Mouse (Mus musculus) ES-E14 (cell line): ENCODE results near the gene Cmpk1. TPM values are rescaled to one million over a fixed set of nuclear protein-coding genes. Genes with fewer than 3 reads are reported as not detected.
A peak's percentile ranks its signal among the peaks of the same experiment; 100 is the strongest.

Experiments used
- DNase-seq: peaks from one replicate; pipeline ENCODE4 v3.0.0-alpha.2; 2013; ENCODE audit warnings: low read depth, low spot score
- H3K27ac ChIP-seq: 2 replicates; pipeline ENCODE4 v1.5.1; 2012; ENCODE audit warnings: low read depth, mild to moderate bottlenecking, low read length, moderate library complexity, mixed read lengths; ENCODE audit not compliant: poor library complexity, insufficient read depth, severe bottlenecking
- H3K36me3 ChIP-seq: 2 replicates; pipeline ENCODE4 v1.6.1; 2012; ENCODE audit warnings: mild to moderate bottlenecking, low read length, moderate library complexity, mixed read lengths; ENCODE audit not compliant: control insufficient read depth, poor library complexity, insufficient read depth, severe bottlenecking
- H3K4me1 ChIP-seq, 2 experiments: fragments of 150-350 bp in 1 of 2; sonication (generic) in 1 of 2; 2 replicates each; pipeline ENCODE4 v1.6.1; 2012; ENCODE audit warnings: low read length in 2 of 2, mild to moderate bottlenecking in 1 of 2, mixed read lengths in 1 of 2; ENCODE audit not compliant: control insufficient read depth in 2 of 2, insufficient read depth in 2 of 2, poor library complexity in 1 of 2
- H3K4me3 ChIP-seq, 2 experiments: fragments of 150-350 bp in 1 of 2; sonication (generic) in 1 of 2; 2 replicates each; pipeline ENCODE4 v1.5.1; 2012; ENCODE audit warnings: low read length in 2 of 2, low read depth in 1 of 2, mild to moderate bottlenecking in 1 of 2, mixed read lengths in 1 of 2; ENCODE audit not compliant: insufficient read depth in 1 of 2, poor library complexity in 1 of 2, severe bottlenecking in 1 of 2
- H3K9ac ChIP-seq: 2 replicates; pipeline ENCODE4 v1.6.1; 2012; ENCODE audit warnings: low read depth, mild to moderate bottlenecking, low read length, mixed read lengths; ENCODE audit not compliant: poor library complexity, insufficient read depth, severe bottlenecking
- H3K9me3 ChIP-seq: fragments of 150-350 bp; sonication (generic); 2 replicates; pipeline ENCODE4 v1.6.1; 2012; ENCODE audit warnings: low read depth, mild to moderate bottlenecking, low read length; ENCODE audit not compliant: control insufficient read depth, insufficient read depth
- CHD2 ChIP-seq: IDR thresholded peaks from 2 replicates; pipeline ENCODE4 v1.6.1; 2014; ENCODE audit warnings: mild to moderate bottlenecking, low read depth, low read length, inconsistent platforms
- HCFC1 ChIP-seq: IDR thresholded peaks from 2 replicates; pipeline ENCODE4 v1.6.1; 2012; ENCODE audit warnings: low read length, inconsistent platforms, borderline replicate concordance; ENCODE audit not compliant: insufficient read depth
- MAFK ChIP-seq: IDR thresholded peaks from 2 replicates; pipeline ENCODE4 v1.6.1; 2014; ENCODE audit warnings: mild to moderate bottlenecking, low read depth, low read length, inconsistent platforms; ENCODE audit not compliant: insufficient read depth
- ZC3H11A ChIP-seq: IDR thresholded peaks from 2 replicates; pipeline ENCODE4 v1.6.1; 2012; ENCODE audit warnings: low read depth, mild to moderate bottlenecking, inconsistent platforms, low read length, borderline replicate concordance
- ZNF384 ChIP-seq: IDR thresholded peaks from 2 replicates; pipeline ENCODE4 v1.6.1; 2012; ENCODE audit warnings: low read depth, low read length, inconsistent platforms
- in situ Hi-C, 2 experiments: fragments of 600-800 bp; cut with MboI; formaldehyde crosslinking; loops; one replicate each; pipeline ENCODE4 v1.15.1; 2025; ENCODE audit warnings: low sequenced_read_pairs in 2 of 2, inconsistent platforms in 1 of 2; ENCODE audit not compliant: unreplicated experiment in 2 of 2
- total RNA-seq: library from RNA; depleted of rRNA; stranded (reverse); fragments of 300-350 nt; gene quantifications from 2 replicates; pipeline ENCODE4 v1.2.3, GENCODE M21; 2012

Cmpk1 gene
- total RNA-seq, 1 experiment: 24.5 TPM

GRCm38 (mm10) chr4:114999773-115000428 is 12.9 kb upstream of the Cmpk1 start, which contains the start of gene Stil:
Gene Stil (plus strand): TSS chr4:115000159.
- DNase-seq: peak; percentile 96
- TF ChIP-seq ZC3H11A (no peak), ZNF384 (no peak), CHD2 (peak; percentile 63; the same call in 1 of the 2 replicates), MAFK (no peak)
- peak within 1 kb of the TSS; percentile 91 for H3K9ac ChIP-seq
- peak within 1 kb of the TSS; percentile 88 to 90 for H3K4me3 ChIP-seq
- H3K36me3 ChIP-seq: no peaks in the 10 kb centered on the region
- no peaks in the 10 kb centered on the region for H3K9me3 ChIP-seq
- H3K27ac ChIP-seq: peak within 1 kb of the TSS; percentile 92
- in situ Hi-C loops: no loop called here
- H3K4me1 ChIP-seq: 0 out of 4 replicates have a peak, but pooled peaks cover 0 to 3% of the 10 kb centered on the region in 2 experiments

- DNase-seq: no peak
These were observed 12.4 kb upstream of the Cmpk1 start for GRCm38 (mm10) chr4:114999445-114999772.

DNA sequence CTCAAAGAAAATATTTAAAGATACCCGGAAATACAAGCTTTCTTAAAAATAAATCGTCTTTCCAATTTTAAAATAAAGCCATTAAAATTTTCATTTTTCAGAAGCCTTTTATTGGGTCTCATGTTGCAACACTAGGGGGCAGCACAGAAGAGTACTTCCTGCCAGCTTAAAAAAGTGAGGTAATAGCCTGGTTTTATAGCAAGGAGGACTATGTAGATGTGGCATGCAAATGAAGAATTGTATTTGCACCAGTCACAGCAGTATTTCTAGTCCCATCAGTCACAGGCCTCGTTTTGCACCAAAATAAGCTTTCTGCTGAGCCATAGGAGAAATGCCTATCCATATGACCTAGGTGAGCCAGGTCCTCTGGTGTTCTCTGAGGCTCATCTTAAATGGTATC is 10.0 kb upstream of the Cmpk1 start:
- Histone ChIP-seq H3K36me3 (no peaks in the 10 kb centered on the region), H3K9ac (no peak overlapping the region), H3K9me3 (no peaks in the 10 kb centered on the region), H3K4me1 (0 out of 4 replicates have a peak, but pooled peaks cover 0 to 3% of the 10 kb centered on the region in 2 experiments), H3K27ac (no peak overlapping the region), H3K4me3 (no peak overlapping the region)
- in situ Hi-C loops: no loop called here
- TF ChIP-seq MAFK (no peak), HCFC1 (no peak), ZNF384 (0 out of 2 replicates have a peak, but pooled peaks have one; percentile 11)
- no peak for DNase-seq

More at GRCm38 (mm10) chr4:114999445-114999772, 12.4 kb upstream of the Cmpk1 start:
- TF ChIP-seq MAFK: no peak
- no peak for TF ChIP-seq ZC3H11A
- TF ChIP-seq HCFC1: no peak
- no peak for TF ChIP-seq CHD2
- no peak for TF ChIP-seq ZNF384
- Histone ChIP-seq H3K27ac (peak overlapping the region; percentile 92), H3K4me1 (0 out of 4 replicates have a peak, but pooled peaks cover 0 to 3% of the 10 kb centered on the region in 2 experiments), H3K9me3 (no peaks in the 10 kb centered on the region), H3K9ac (peak overlapping the region; percentile 88), H3K36me3 (no peaks in the 10 kb centered on the region), H3K4me3 (peak overlapping the region; percentile 75 to 77)
- in situ Hi-C loops: no loop called here

DNA sequence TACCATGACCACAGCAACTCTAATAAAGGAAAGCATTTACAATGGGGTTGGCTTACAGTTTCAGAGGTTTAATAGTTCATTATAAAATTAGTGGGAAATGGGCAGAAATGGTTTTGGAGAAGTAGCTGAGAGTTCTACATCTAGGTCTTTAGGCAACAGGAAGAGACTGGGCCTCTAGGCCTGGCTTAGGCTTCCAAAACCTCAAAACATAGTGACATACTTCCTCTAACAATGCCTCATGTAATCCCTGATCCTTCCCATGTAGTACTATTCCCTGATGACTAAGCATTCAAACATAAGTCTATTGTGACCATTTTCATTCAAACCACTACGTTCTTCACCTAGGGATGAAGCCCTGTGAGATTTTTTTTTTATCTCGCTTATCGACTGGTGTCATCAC is 7.2 kb upstream of the Cmpk1 start:
- H3K36me3 ChIP-seq: no peaks in the 10 kb centered on the region
- TF ChIP-seq ZNF384 (no peak), CHD2 (no peak), ZC3H11A (no peak), MAFK (no peak)
- no peak for DNase-seq
- no peak overlapping the region for H3K9ac ChIP-seq
- no peak overlapping the region for H3K4me3 ChIP-seq
- 0 out of 4 replicates have a peak, but pooled peaks cover 0 to 3% of the 10 kb centered on the region in 2 experiments for H3K4me1 ChIP-seq
- no peaks in the 10 kb centered on the region for H3K9me3 ChIP-seq
- in situ Hi-C loops: no loop called here
- no peak overlapping the region for H3K27ac ChIP-seq

- in situ Hi-C loops: no loop called here
- no peaks in the 10 kb centered on the region for H3K36me3 ChIP-seq
These were observed 840 bp downstream of the Cmpk1 start for GRCm38 (mm10) chr4:114986211-114986590.

More at GRCm38 (mm10) chr4:114986211-114986590, 840 bp downstream of the Cmpk1 start:
- Histone ChIP-seq H3K9ac (peak overlapping the region; percentile 89), H3K27ac (no peak overlapping the region), H3K4me1 (no peaks in the 10 kb centered on the region; a peak in 1 of 4 replicates), H3K9me3 (no peaks in the 10 kb centered on the region), H3K4me3 (peak overlapping the region; percentile 84 to 96)
- no peak for DNase-seq
- TF ChIP-seq HCFC1: no peak
- no peak for TF ChIP-seq ZC3H11A
- TF ChIP-seq CHD2: no peak
- no peak for TF ChIP-seq ZNF384
- TF ChIP-seq MAFK: no peak
